Mouse (Mus musculus) urinary bladder, postnatal 25 days (tissue): Measurements from ENCODE around the gene Vcp.
A peak's percentile ranks its signal among the peaks of the same experiment; 100 is the strongest.

Experiments
- DNase-seq: peaks from one replicate; pipeline ENCODE4 v3.0.0; 2022; ENCODE audit warnings: low spot score

Gene Vcp

DNA sequence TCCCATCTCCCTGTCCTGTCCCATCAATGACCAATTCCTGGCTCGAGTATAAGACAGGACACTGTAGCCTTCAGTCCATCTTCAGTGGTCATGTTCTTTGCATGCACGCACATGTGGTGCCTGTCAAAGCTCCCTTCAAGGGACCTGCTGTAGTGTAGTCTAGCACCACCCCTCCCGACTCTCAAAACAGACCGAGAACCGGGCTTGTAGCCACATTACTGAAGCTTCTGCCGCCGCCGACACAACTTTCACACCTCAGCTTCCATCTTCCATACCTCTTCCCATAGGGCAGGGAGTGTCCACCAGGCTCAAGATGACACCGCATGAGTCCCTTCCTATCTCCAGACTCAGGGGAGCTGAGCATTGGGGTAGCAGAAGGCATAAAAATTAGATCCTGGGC lies 56.1 kb downstream of the Vcp start:
- no peak for DNase-seq

DNA sequence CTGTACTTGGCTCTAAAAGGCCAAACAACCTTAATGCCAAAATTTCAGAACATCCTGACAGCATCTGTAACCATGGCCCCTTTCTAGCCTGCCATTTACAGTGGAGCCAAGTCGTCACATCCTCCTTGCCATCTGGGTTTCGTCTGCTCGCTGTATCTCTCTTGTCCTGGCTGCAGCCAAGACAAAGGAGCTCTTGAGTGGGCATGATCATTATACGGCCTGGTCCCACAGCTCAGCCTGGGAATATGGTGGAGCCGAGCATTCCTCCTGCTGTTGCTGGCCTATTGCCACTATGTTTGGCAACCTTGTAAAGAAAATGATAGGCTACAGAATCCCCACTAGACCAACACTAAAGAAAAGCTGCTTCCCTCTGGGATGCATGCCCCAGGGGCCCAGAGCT lies 57.0 kb downstream of the Vcp start:
- DNase-seq: no peak

DNA sequence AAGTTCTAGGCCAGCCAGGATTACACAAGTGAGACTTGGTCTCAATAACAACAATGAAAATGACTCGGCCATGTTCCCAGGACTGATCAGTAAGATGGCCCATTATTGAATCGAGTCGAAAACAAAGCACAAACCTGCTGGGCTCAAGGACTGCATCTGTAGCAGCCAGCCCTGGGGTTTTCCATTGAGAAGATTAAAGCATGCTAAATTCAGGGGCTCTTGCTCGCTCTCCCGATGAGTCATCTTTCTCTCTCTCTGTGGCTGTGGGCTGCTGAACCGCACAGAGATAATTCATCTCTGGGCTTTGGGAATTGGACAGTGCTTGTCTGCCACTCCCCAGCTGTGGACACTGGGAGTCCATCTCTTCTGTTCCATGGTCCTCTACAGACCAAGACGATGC lies 58.9 kb downstream of the Vcp start:
- DNase-seq: no peak

DNA sequence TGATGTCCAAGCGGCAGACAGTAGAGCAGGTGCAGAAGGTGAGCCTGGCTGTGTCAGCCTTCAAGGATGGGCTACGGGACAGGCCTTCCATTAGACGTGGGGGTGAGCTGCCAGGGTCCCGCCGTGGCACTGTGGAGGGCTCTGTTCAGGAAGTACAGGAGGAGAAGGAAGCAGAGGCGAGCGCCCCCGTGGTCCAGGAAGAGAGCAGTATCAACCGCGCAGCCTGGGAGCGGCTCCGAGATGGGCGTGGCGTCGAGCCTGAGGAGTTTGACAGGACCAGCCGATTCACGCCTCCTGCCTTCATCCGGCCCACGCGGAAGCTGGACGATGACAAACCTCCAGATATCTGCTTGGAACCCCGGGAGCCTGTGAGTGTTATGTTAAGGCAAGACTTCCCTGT lies 66.7 kb downstream of the Vcp start:
- peak; percentile 53 for DNase-seq

DNA sequence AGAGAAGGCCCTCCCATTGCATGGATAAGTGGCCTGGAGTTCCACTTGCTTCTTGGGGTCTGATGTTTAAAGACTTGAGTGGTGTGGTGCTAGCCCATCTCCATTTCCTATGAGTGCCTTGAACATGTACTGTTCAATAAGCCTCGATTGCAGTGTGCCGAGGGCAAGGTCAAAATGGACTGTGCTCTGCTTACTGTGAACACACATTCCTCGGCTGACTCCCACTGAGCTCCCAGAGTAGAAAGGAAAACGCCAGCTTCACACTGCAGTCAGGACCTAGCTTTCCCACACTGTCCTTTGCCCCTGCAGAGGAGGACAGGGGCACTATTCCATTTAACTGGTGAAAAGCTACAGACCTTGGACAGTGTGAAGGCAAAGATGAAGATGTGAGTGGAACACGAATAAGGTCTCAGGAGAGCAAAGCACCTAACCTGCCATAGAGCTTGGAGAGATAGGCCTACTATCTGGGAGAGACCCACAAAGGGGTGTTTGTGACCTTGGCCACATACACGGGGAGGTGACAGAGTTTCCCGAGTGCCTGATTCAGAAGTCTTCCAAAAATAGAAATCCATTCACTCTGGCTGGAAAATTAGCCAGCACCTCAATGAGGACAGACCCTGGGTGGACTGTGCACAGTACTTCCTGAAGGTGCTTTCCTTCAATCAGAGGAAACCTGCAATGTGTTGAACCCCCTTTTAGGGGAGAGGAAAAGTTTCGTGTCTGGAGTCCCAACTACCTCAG lies 67.9 kb downstream of the Vcp start:
- no peak for DNase-seq
